Mouse (Mus musculus) forebrain, embryonic 12.5 days (tissue): ENCODE data around the gene Leng9. TPM values are rescaled to one million over a fixed set of nuclear protein-coding genes. Genes with fewer than 3 reads are reported as not detected.

Experiments
- ATAC-seq: fragments of 200-750 bp; cut with Nextera tagmentation; 2 replicates; pipeline ENCODE4 v1.8.0; 2017; ENCODE audit warnings: moderate TSS enrichment; ENCODE audit not compliant: low FRiP score
- H3K27ac ChIP-seq: fragments of 300-500 bp; sonication (generic); 2 replicates; pipeline ENCODE4 v1.5.1; 2016; ENCODE audit warnings: mild to moderate bottlenecking
- H3K27me3 ChIP-seq: fragments of 300-500 bp; sonication (generic); 2 replicates; pipeline ENCODE4 v1.6.1; 2016; ENCODE audit warnings: mild to moderate bottlenecking
- H3K36me3 ChIP-seq: fragments of 300-500 bp; sonication (generic); replicated peaks from 2 replicates; pipeline ENCODE4 v1.6.1; 2016; ENCODE audit warnings: mild to moderate bottlenecking
- H3K4me1 ChIP-seq: fragments of 300-500 bp; sonication (generic); 2 replicates; pipeline ENCODE4 v1.6.1; 2016
- H3K4me2 ChIP-seq: fragments of 300-500 bp; sonication (generic); 2 replicates; pipeline ENCODE4 v1.6.1; 2016; ENCODE audit warnings: mild to moderate bottlenecking, moderate library complexity
- H3K4me3 ChIP-seq: fragments of 300-500 bp; sonication (generic); replicated peaks from 2 replicates; pipeline ENCODE4 v1.5.1; 2016; ENCODE audit warnings: mild to moderate bottlenecking
- H3K9ac ChIP-seq: fragments of 300-500 bp; sonication (generic); 2 replicates; pipeline ENCODE4 v1.6.1; 2016; ENCODE audit warnings: mild to moderate bottlenecking
- H3K9me3 ChIP-seq: fragments of 300-500 bp; sonication (generic); 2 replicates; pipeline ENCODE4 v1.6.1; 2016
- WGBS: fragments of 180-500 bp; shearing (Covaris S2); methylation state at CpG from one replicate; pipeline ENCODE4 v1.1.7; 2016; 5-methylcytosine and 5-hydroxymethylcytosine counted together
- polyA plus RNA-seq: library from polyadenylated mRNA; unstranded; fragments of >200 nt; fragmentation: Nextera tagmentation; extraction: Ambion mirVana; gene quantifications from 2 replicates; pipeline ENCODE4 v1.2.1, GENCODE M21; 2016

The Leng9 gene
- polyA plus RNA-seq, 1 experiment from 2014 or later, result 3.0 TPM

- H3K4me3 ChIP-seq, result no peak overlapping the region
- no peak overlapping the region for H3K9ac ChIP-seq
- no peak overlapping the region for H3K27ac ChIP-seq
- WGBS, result 72% methylated on average over 8 of the region's 8 CpGs
- no peak for ATAC-seq
- no peaks in the 10 kb centered on the region for H3K36me3 ChIP-seq
- peaks cover 33% of the 10 kb centered on the region for H3K4me1 ChIP-seq
- H3K4me2 ChIP-seq, result no peak overlapping the region
- no peaks in the 10 kb centered on the region for H3K27me3 ChIP-seq
- no peaks in the 10 kb centered on the region for H3K9me3 ChIP-seq
Measured at GRCm38 (mm10) chr7:4117050-4117814, 32.9 kb downstream of the Leng9 start.

GRCm38 (mm10) chr7:4111766-4112165 lies 38.4 kb downstream of the Leng9 start:
- no peaks in the 10 kb centered on the region for H3K36me3 ChIP-seq
- no peak overlapping the region for H3K9ac ChIP-seq
- no peak overlapping the region for H3K4me2 ChIP-seq
- H3K4me1 ChIP-seq, result peaks cover 2% of the 10 kb centered on the region; the same call in 1 of the 2 replicates
- no peak overlapping the region for H3K4me3 ChIP-seq
- ATAC-seq, result no peak
- H3K27me3 ChIP-seq, result no peaks in the 10 kb centered on the region
- 54% methylated on average over 3 of the region's 3 CpGs for WGBS
- H3K27ac ChIP-seq, result 0 out of 2 replicates have a peak overlapping the region, but pooled peaks have one; percentile 13
- H3K9me3 ChIP-seq, result no peaks in the 10 kb centered on the region

GRCm38 (mm10) chr7:4103411-4103810 lies 46.8 kb downstream of the Leng9 start:
- H3K4me2 ChIP-seq, result no peak overlapping the region
- H3K9ac ChIP-seq, result no peak overlapping the region
- no peaks in the 10 kb centered on the region for H3K36me3 ChIP-seq
- no peak overlapping the region for H3K27ac ChIP-seq
- no peaks in the 10 kb centered on the region for H3K27me3 ChIP-seq
- ATAC-seq, result no peak
- 15% methylated on average over 4 of the region's 4 CpGs for WGBS
- no peak overlapping the region for H3K4me3 ChIP-seq
- H3K4me1 ChIP-seq, result no peaks in the 10 kb centered on the region
- no peaks in the 10 kb centered on the region for H3K9me3 ChIP-seq

- 81% methylated on average over 5 of the region's 5 CpGs for WGBS
- no peak for ATAC-seq
Measured at GRCm38 (mm10) chr7:4101144-4101543, 49.0 kb downstream of the Leng9 start.

GRCm38 (mm10) chr7:4098832-4099231 lies 51.3 kb downstream of the Leng9 start:
- H3K9ac ChIP-seq, result no peak overlapping the region
- no peak overlapping the region for H3K4me3 ChIP-seq
- H3K4me2 ChIP-seq, result no peak overlapping the region
- ATAC-seq, result no peak
- WGBS, result 83% methylated on average over 2 of the region's 2 CpGs
- no peaks in the 10 kb centered on the region for H3K27me3 ChIP-seq
- H3K4me1 ChIP-seq, result no peaks in the 10 kb centered on the region
- no peaks in the 10 kb centered on the region for H3K36me3 ChIP-seq
- no peaks in the 10 kb centered on the region for H3K9me3 ChIP-seq
- no peak overlapping the region for H3K27ac ChIP-seq

More at GRCm38 (mm10) chr7:4101144-4101543, 49.0 kb downstream of the Leng9 start:
- Histone ChIP-seq H3K4me3 (no peak overlapping the region), H3K27me3 (no peaks in the 10 kb centered on the region), H3K27ac (no peak overlapping the region), H3K9ac (no peak overlapping the region), H3K36me3 (no peaks in the 10 kb centered on the region), H3K4me2 (no peak overlapping the region), H3K4me1 (no peaks in the 10 kb centered on the region), H3K9me3 (no peaks in the 10 kb centered on the region)

GRCm38 (mm10) chr7:4098301-4098700 lies 51.9 kb downstream of the Leng9 start:
- WGBS, result 88% methylated on average over 2 of the region's 2 CpGs
- no peak for ATAC-seq
- Histone ChIP-seq H3K9ac (no peak overlapping the region), H3K4me2 (no peak overlapping the region), H3K27ac (no peak overlapping the region), H3K4me3 (no peak overlapping the region), H3K36me3 (no peaks in the 10 kb centered on the region), H3K27me3 (no peaks in the 10 kb centered on the region), H3K9me3 (no peaks in the 10 kb centered on the region), H3K4me1 (no peaks in the 10 kb centered on the region)

Other genes starting within 250 kb of the Leng9 start
- gene Lilra6, start 234.9 kb downstream of the Leng9 start, polyA plus RNA-seq, result not detected in 2 replicates
- gene Lair1, start 87.2 kb downstream of the Leng9 start, polyA plus RNA-seq, result 1.9 and 2.4 TPM in 2 replicates
- 131 and 143 TPM in 2 replicates for gene Ttyh1, start 31.0 kb downstream of the Leng9 start, polyA plus RNA-seq
- gene Leng8, start 13.3 kb downstream of the Leng9 start, polyA plus RNA-seq, result 104 and 115 TPM in 2 replicates
- gene Cdc42ep5, start 14.5 kb upstream of the Leng9 start, polyA plus RNA-seq, result 11.3 and 14.0 TPM in 2 replicates
- gene Lilra5, start 87.4 kb upstream of the Leng9 start, polyA plus RNA-seq, result not detected in 2 replicates
- gene Ncr1, start 187.3 kb upstream of the Leng9 start, polyA plus RNA-seq, result not detected in 2 replicates
- gene Gp6, start 247.4 kb upstream of the Leng9 start, polyA plus RNA-seq, result 0.09 and 0.49 TPM in 2 replicates